In genomic region chr10:39133462-39134310, GRCm38 (mm10) we compare ENCODE assay signal across 8 mouse cellular contexts. TPM values are rescaled to one million over a fixed set of nuclear protein-coding genes. Genes with fewer than 3 reads are reported as not detected.
A peak's percentile ranks its signal among the peaks of the same experiment; 100 is the strongest.
DNase-seq lines count a peak whose midpoint lies in the region; ATAC-seq and TF ChIP-seq lines count a peak whose summit lies in the region.

Gene Fam229b, minus strand, starts transcription at chr10:39133914.
Gene Tube1, plus strand, starts transcription at chr10:39133976.

- H3K4me3 ChIP-seq in ES-E14 (ENCODE audit: insufficient read depth in 1 of 2, low read depth in 1 of 2, low read length in 2 of 2, poor library complexity in 1 of 2, severe bottlenecking in 1 of 2) = peak within 1 kb of the TSS; percentile 81 to 93
- peak within 1 kb of the TSS; percentile 73 for H3K4me3 ChIP-seq in forebrain, embryonic 15.5 days
- peak within 1 kb of the TSS; percentile 89 for H3K4me3 ChIP-seq in lung, adult 2 months (replicated peaks; ENCODE audit: extremely low read depth, low read depth, low read length)

- no peaks in the 10 kb centered on the region for H3K27me3 ChIP-seq in forebrain, embryonic 15.5 days

- peaks cover 7% of the 10 kb centered on the region for H3K36me3 ChIP-seq in ES-E14 (ENCODE audit: control insufficient read depth, insufficient read depth, low read length, poor library complexity, severe bottlenecking)
- peaks cover 11% of the 10 kb centered on the region for H3K36me3 ChIP-seq in forebrain, embryonic 15.5 days

- no peaks in the 10 kb centered on the region for H3K9me3 ChIP-seq in ES-E14 (ENCODE audit: control insufficient read depth, insufficient read depth, low read depth, low read length)
- no peaks in the 10 kb centered on the region for H3K9me3 ChIP-seq in forebrain, embryonic 15.5 days

- H3K9ac ChIP-seq in ES-E14 (ENCODE audit: insufficient read depth, low read depth, low read length, poor library complexity, severe bottlenecking) = peak within 1 kb of the TSS; percentile 81
- H3K9ac ChIP-seq in forebrain, embryonic 15.5 days (replicated peaks) = peak within 1 kb of the TSS; percentile 74

- TF ChIP-seq CTCF in lung, adult 2 months (IDR thresholded peaks at IDR 0.05; ENCODE audit: insufficient read depth, low read length) = no peak

- 4% methylated on average over 47 of the region's 47 CpGs for WGBS in forebrain, embryonic 15.5 days
- WGBS in lung, adult 2 months = 4% methylated on average over 47 of the region's 47 CpGs

- in situ Hi-C loops in ES-E14 (cut with MboI; ENCODE audit: low sequenced_read_pairs in 2 of 2, unreplicated experiment in 2 of 2) = no loop called here

- peak within 1 kb of the TSS; percentile 80 for H3K4me2 ChIP-seq in forebrain, embryonic 15.5 days (replicated peaks)

- no peaks in the 10 kb centered on the region for H3K4me1 ChIP-seq in ES-E14 (ENCODE audit: control insufficient read depth in 2 of 2, insufficient read depth in 2 of 2, low read length in 2 of 2, poor library complexity in 1 of 2)
- H3K4me1 ChIP-seq in forebrain, embryonic 15.5 days = peaks cover 15% of the 10 kb centered on the region
- no peaks in the 10 kb centered on the region for H3K4me1 ChIP-seq in lung, adult 2 months (ENCODE audit: control insufficient read depth, insufficient read depth, low read length)

- no peak within 1 kb of the TSS for H3K27ac ChIP-seq in ES-E14 (ENCODE audit: insufficient read depth, low read depth, low read length, poor library complexity, severe bottlenecking)
- peak within 1 kb of the TSS; percentile 83 for H3K27ac ChIP-seq in forebrain, embryonic 15.5 days (replicated peaks)

- ATAC-seq in forebrain, embryonic 15.5 days (replicated peaks) = peak; percentile 93
- peak; percentile 97 for ATAC-seq in neutrophil, adult 5-6 weeks (ENCODE audit: extremely low read depth, insufficient number of reproducible peaks, low FRiP score, poor library complexity, severe bottlenecking)

- DNase-seq in ES-E14 (ENCODE audit: low read depth, low spot score) = peak; percentile 90
- peak; percentile 95 for DNase-seq in cerebellum, adult 11-12 months
- peak; percentile 78 for DNase-seq in heart, postnatal 25 days (ENCODE audit: low spot score)
- DNase-seq in layer of hippocampus, adult 18-20 months (ENCODE audit: low spot score in 2 of 2) = peak; percentile 90 to 97
- peak; percentile 85 for DNase-seq in lung, adult 2 months
- DNase-seq in thymus, adult 18-20 months = peak; percentile 85 to 92

- peak; percentile 49; the same call in 1 of the 2 replicates for TF ChIP-seq POLR2A in lung, adult 2 months (IDR thresholded peaks at IDR 0.05; ENCODE audit: borderline replicate concordance, extremely low read depth, low read depth, low read length)

- intact Hi-C loops in heart, postnatal 25 days (cut with DNase I) = no loop called here

TF ChIP-seq in ES-E14, 5 proteins besides CTCF, POLR2A, EP300 and RAD21:
- TF ChIP-seq ZNF384 (IDR thresholded peaks at IDR 0.05; ENCODE audit: low read depth, low read length) = no peak
- TF ChIP-seq MAFK (IDR thresholded peaks at IDR 0.05; ENCODE audit: insufficient read depth, low read depth, low read length) = no peak; the same call in 1 of the 2 replicates
- TF ChIP-seq CHD2 (IDR thresholded peaks at IDR 0.05; ENCODE audit: low read depth, low read length) = no peak
- TF ChIP-seq HCFC1 (IDR thresholded peaks at IDR 0.05; ENCODE audit: borderline replicate concordance, insufficient read depth, low read length) = no peak
- TF ChIP-seq ZC3H11A (IDR thresholded peaks at IDR 0.05; ENCODE audit: borderline replicate concordance, low read depth, low read length) = no peak

RNA-seq across cellular contexts. Expression of gene Fam229b, which starts in this region (rescaled TPM):
- total RNA-seq in ES-E14 (2012; rRNA removed) = 2.4 and 5.0 TPM in 2 replicates
- polyA plus RNA-seq in forebrain, embryonic 15.5 days (2015; fragmentation: Nextera tagmentation; extraction: Ambion mirVana) = 26.0 and 29.4 TPM in 2 replicates
- 1 to 10 TPM; 4.4 to 5.0 TPM for total RNA-seq in heart, postnatal 25 days (2021)
- total RNA-seq in layer of hippocampus, adult 18-20 months (2021) = 10 to 100 TPM; 11.6 to 11.8 TPM
- 1.2 and 2.7 TPM in 2 replicates for polyA plus RNA-seq in lung, adult 2 months (2012; rRNA removed)
- 0.47 TPM in 1 of 2 replicates, not detected in the other for total RNA-seq in neutrophil, adult 5-6 weeks (2017)

RNA-seq across cellular contexts. Expression of gene Tube1, which starts in this region (rescaled TPM):
- total RNA-seq in ES-E14 (2012; rRNA removed) = 8.9 and 9.0 TPM in 2 replicates
- 10.2 and 11.1 TPM in 2 replicates for polyA plus RNA-seq in forebrain, embryonic 15.5 days (2015; fragmentation: Nextera tagmentation; extraction: Ambion mirVana)
- 1 to 10 TPM in 1 of 2 experiments, under 1 TPM in 1; 0.91 to 1.2 TPM for total RNA-seq in heart, postnatal 25 days (2021)
- 1 to 10 TPM; 1.6 to 2.4 TPM for total RNA-seq in layer of hippocampus, adult 18-20 months (2021)
- 0.90 and 1.0 TPM in 2 replicates for polyA plus RNA-seq in lung, adult 2 months (2012; rRNA removed)
- total RNA-seq in neutrophil, adult 5-6 weeks (2017) = 1.7 and 5.4 TPM in 2 replicates
